Mouse (Mus musculus): ENCODE results near the gene Smim1.

GRCm38 (mm10) chr4:153980470-153980869, 45.6 kb downstream of the Smim1 start:
- TF ChIP-seq CTCF (IDR thresholded peaks at IDR 0.05; ENCODE audit: low read depth): no peak
- no peak for TF ChIP-seq EP300 (IDR thresholded peaks at IDR 0.05; ENCODE audit: low read depth)
